Mouse (Mus musculus): Measurements from ENCODE around the gene Slc2a13. TPM values are rescaled to one million over a fixed set of nuclear protein-coding genes. Genes with fewer than 3 reads are reported as not detected.

Gene Slc2a13
- polyA plus RNA-seq, 1 experiment from 2014 or later, result 2.7 TPM

- Histone ChIP-seq H3K4me1 (no peaks in the 10 kb centered on the region), H3K36me3 (no peaks in the 10 kb centered on the region), H3K4me3 (no peak overlapping the region), H3K9me3 (no peaks in the 10 kb centered on the region), H3K9ac (no peak overlapping the region), H3K27ac (no peak overlapping the region), H3K27me3 (no peaks in the 10 kb centered on the region), H3K4me2 (replicated peaks) (no peak overlapping the region)
- ATAC-seq (ENCODE audit: insufficient number of reproducible peaks, insufficient read depth, low FRiP score, low TSS enrichment), result no peak
- 81% methylated on average over 6 of the region's 6 CpGs for WGBS
Measured at GRCm38 (mm10) chr15:91425426-91425825, 147.6 kb downstream of the Slc2a13 start.

DNA sequence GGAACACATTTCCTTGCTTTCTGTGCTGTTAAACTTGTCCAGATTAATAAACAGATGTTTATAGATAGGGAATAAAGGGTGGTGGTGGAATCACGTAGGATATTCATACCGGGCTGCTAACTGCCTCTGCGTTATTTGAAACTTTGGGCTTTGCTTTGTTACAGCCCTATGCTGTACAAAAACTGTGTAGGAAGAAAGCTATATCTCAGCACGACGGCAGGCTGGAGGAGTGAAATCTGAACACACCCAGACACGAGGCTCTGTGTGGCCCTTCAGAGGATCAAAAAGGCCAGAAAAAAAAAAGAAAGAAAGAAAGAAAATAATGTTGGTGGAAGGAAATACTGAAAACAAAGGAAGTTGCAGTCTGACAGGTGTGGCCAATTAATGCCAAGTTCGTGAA lies 166.1 kb downstream of the Slc2a13 start:
- no peaks in the 10 kb centered on the region for H3K9me3 ChIP-seq
- no peak for ATAC-seq (ENCODE audit: insufficient number of reproducible peaks, insufficient read depth, low FRiP score, low TSS enrichment)
- WGBS, result 48% methylated on average over 7 of the region's 7 CpGs
- no peaks in the 10 kb centered on the region for H3K27me3 ChIP-seq
- no peak overlapping the region for H3K4me3 ChIP-seq
- H3K4me1 ChIP-seq, result no peaks in the 10 kb centered on the region
- H3K36me3 ChIP-seq, result no peaks in the 10 kb centered on the region
- no peak overlapping the region for H3K27ac ChIP-seq
- no peak overlapping the region for H3K4me2 ChIP-seq (replicated peaks)
- H3K9ac ChIP-seq, result no peak overlapping the region

DNA sequence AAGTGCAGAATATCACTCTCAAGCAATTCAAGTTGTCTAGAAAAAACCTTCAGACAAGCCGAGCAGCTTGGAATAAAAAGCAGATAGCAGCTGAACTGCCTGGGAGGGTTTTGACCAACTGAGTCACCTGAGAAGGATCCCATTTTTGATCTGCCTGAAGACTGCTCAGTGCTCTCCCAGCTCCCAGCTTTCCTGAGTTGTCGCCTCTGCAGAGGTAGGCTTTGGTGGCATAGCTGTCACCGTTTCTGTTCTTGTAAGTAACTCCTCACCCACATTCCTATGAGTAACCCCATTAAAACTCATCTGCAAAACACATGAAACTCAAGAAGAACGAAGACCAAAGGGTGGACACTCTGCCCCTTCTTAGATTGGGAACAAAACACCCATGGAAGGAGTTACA lies 177.9 kb downstream of the Slc2a13 start:
- H3K36me3 ChIP-seq, result no peaks in the 10 kb centered on the region
- H3K27me3 ChIP-seq, result no peaks in the 10 kb centered on the region
- H3K27ac ChIP-seq, result no peak overlapping the region
- H3K4me2 ChIP-seq (replicated peaks), result no peak overlapping the region
- no peaks in the 10 kb centered on the region for H3K4me1 ChIP-seq
- no peak overlapping the region for H3K9ac ChIP-seq
- H3K4me3 ChIP-seq, result no peak overlapping the region
- ATAC-seq (ENCODE audit: insufficient number of reproducible peaks, insufficient read depth, low FRiP score, low TSS enrichment), result no peak
- no peaks in the 10 kb centered on the region for H3K9me3 ChIP-seq
- WGBS, result 84% methylated on average over 4 of the region's 4 CpGs

DNA sequence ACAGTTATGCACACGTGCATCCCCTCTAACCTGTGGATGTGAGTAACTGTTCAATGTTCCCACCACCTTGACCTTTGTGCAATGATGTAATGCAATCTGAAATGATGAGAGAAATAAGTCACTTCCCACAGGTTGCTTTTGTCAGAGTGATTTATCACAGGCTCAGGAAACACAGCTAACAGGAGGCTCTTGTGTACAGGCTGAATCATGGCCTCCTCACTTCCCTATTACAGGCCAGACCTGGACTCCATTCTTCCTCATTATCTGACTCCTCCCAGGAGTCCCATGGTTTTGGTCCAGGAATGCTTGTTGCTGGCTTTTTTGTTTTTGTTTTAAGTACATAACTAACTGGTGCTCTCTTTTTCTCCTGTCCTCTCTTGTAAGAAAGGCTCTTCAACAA lies 189.4 kb downstream of the Slc2a13 start:
- H3K27me3 ChIP-seq, result no peaks in the 10 kb centered on the region
- 70% methylated on average over 1 of the region's 1 CpGs for WGBS
- no peak overlapping the region for H3K4me2 ChIP-seq (replicated peaks)
- no peak overlapping the region for H3K27ac ChIP-seq
- no peak overlapping the region for H3K9ac ChIP-seq
- no peaks in the 10 kb centered on the region for H3K36me3 ChIP-seq
- no peak overlapping the region for H3K4me3 ChIP-seq
- H3K4me1 ChIP-seq, result no peaks in the 10 kb centered on the region
- ATAC-seq (ENCODE audit: insufficient number of reproducible peaks, insufficient read depth, low FRiP score, low TSS enrichment), result no peak
- H3K9me3 ChIP-seq, result no peaks in the 10 kb centered on the region

DNA sequence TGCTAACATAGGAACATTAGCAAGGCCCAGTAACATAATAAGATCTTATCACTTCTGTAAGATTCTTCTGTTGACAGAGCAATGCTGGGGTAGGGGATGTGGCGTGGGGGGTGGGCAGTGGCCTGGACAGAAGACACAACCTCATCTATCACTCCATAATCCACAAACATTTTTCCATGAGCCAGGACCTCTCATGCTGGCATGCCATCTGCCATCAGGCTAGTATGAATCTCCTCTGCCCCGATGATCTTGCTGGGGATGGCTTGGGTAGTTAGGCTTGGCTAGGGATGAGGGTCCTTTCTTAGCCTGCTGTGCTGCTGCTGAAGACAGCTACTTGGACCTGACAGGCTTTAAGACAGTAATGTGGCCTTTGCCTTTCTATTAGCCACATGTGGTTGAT lies 190.5 kb downstream of the Slc2a13 start:
- Histone ChIP-seq H3K36me3 (no peaks in the 10 kb centered on the region), H3K4me1 (no peaks in the 10 kb centered on the region), H3K4me3 (no peak overlapping the region), H3K9ac (no peak overlapping the region), H3K9me3 (no peaks in the 10 kb centered on the region), H3K27me3 (no peaks in the 10 kb centered on the region), H3K27ac (no peak overlapping the region), H3K4me2 (replicated peaks) (no peak overlapping the region)
- no peak for ATAC-seq (ENCODE audit: insufficient number of reproducible peaks, insufficient read depth, low FRiP score, low TSS enrichment)
- WGBS, result 90% methylated on average over 2 of the region's 2 CpGs

- 90% methylated on average over 1 of the region's 1 CpGs for WGBS
- Histone ChIP-seq H3K36me3 (no peaks in the 10 kb centered on the region), H3K4me1 (no peaks in the 10 kb centered on the region), H3K27me3 (no peaks in the 10 kb centered on the region), H3K9me3 (no peaks in the 10 kb centered on the region), H3K9ac (no peak overlapping the region), H3K4me3 (no peak overlapping the region), H3K27ac (no peak overlapping the region), H3K4me2 (replicated peaks) (no peak overlapping the region)
- ATAC-seq (ENCODE audit: insufficient number of reproducible peaks, insufficient read depth, low FRiP score, low TSS enrichment), result no peak
Measured at GRCm38 (mm10) chr15:91381864-91382263, 191.2 kb downstream of the Slc2a13 start.

DNA sequence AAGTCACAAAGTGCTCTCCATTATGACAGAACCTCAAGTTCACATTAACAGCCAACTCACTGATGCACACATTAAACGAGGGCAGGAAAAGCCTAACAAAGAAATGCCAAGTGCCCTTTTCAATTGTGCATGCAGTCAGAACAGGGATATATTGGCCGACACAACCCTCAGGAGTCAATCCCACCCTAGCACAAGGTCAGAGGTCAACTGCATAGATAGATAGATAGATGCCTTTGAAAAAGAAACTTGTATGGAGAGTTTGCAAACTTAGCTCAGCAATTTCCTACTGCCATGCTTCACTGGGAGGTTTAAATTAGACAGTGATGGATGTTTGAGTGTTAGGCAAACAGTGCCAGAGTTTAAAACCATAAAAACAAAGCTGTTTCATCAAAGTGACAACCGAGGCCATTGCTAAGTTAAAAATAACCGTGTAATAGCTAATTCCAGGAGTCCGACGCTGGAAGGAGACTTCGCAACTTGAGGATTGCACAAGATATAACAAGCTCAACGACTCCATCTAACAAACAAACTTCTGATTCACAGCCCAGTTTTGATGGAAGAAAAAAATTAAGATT lies 194.2 kb downstream of the Slc2a13 start:
- H3K9me3 ChIP-seq, result no peaks in the 10 kb centered on the region
- no peak overlapping the region for H3K4me2 ChIP-seq (replicated peaks)
- H3K9ac ChIP-seq, result no peak overlapping the region
- no peak overlapping the region for H3K4me3 ChIP-seq
- no peaks in the 10 kb centered on the region for H3K27me3 ChIP-seq
- WGBS, result 52% methylated on average over 8 of the region's 8 CpGs
- ATAC-seq (ENCODE audit: insufficient number of reproducible peaks, insufficient read depth, low FRiP score, low TSS enrichment), result no peak
- no peaks in the 10 kb centered on the region for H3K36me3 ChIP-seq
- H3K27ac ChIP-seq, result no peak overlapping the region
- no peaks in the 10 kb centered on the region for H3K4me1 ChIP-seq

DNA sequence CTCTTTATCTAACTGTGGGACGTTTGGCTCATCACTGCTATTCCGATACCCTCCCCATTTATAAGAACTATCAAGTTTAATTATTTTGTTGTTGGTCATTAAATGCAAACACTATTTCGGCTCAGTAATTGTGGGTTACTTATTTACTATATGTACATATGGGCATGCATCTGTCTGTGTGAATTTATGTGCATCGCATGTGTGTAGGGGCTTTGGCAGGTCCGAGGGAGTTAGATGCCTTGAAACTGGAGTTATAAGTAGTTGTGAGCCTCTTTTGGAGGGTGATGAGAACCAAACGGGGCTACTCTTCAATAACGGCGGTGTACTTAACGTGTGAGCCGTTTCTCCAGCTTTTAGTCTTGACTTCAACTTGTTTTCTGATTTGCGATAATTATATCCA lies 195.5 kb downstream of the Slc2a13 start:
- Histone ChIP-seq H3K27ac (no peak overlapping the region), H3K36me3 (no peaks in the 10 kb centered on the region), H3K4me1 (peaks cover 7% of the 10 kb centered on the region; the same call in 1 of the 2 replicates), H3K9ac (no peak overlapping the region), H3K4me3 (no peak overlapping the region), H3K4me2 (replicated peaks) (no peak overlapping the region), H3K9me3 (no peaks in the 10 kb centered on the region), H3K27me3 (no peaks in the 10 kb centered on the region)
- 90% methylated on average over 11 of the region's 11 CpGs for WGBS
- no peak for ATAC-seq (ENCODE audit: insufficient number of reproducible peaks, insufficient read depth, low FRiP score, low TSS enrichment)

DNA sequence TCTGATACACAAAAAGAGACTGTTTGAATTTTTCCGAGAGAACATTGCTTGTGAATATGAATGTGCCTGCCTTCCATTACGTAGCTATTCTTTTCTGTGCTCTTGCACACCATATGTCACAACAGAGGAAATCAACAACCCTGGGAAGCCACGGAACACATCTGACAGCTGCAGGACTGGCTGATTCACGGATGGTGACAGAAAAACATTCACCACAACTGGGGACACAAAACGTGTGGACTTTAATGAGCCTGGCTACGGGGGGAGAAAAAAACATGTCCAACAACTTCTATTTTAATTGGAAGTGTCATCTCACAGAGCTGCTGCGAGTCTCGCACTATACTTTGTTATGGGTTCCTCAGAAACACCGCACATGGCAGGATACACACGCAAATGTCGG lies 196.0 kb downstream of the Slc2a13 start:
- WGBS, result 60% methylated on average over 11 of the region's 11 CpGs
- ATAC-seq (ENCODE audit: insufficient number of reproducible peaks, insufficient read depth, low FRiP score, low TSS enrichment), result no peak

DNA sequence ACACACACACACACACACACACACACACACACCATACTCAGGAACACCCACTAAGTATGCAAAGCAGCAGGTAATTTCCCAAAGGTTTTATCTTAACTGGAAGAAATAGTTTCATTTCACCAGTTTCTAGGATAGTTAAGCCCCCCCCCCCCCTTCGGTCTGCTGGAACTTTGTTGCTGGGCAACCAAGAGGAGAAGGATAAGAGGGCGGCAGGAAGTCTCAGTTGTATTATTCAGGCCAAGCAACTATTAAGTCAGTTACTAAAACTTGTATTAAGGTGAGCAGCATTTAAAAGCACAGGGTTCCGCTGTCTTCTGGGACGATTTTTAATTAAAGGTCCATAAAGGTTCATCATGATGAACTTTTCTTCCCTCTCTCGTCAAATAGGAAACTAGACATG lies 198.6 kb downstream of the Slc2a13 start:
- WGBS, result 68% methylated on average over 5 of the region's 5 CpGs
- no peak overlapping the region for H3K27ac ChIP-seq
- H3K27me3 ChIP-seq, result no peaks in the 10 kb centered on the region
- H3K4me3 ChIP-seq, result no peak overlapping the region
- H3K4me1 ChIP-seq, result peaks cover 7% of the 10 kb centered on the region; the same call in 1 of the 2 replicates
- no peak overlapping the region for H3K9ac ChIP-seq
- H3K9me3 ChIP-seq, result no peaks in the 10 kb centered on the region
- H3K4me2 ChIP-seq (replicated peaks), result no peak overlapping the region
- ATAC-seq (ENCODE audit: insufficient number of reproducible peaks, insufficient read depth, low FRiP score, low TSS enrichment), result no peak
- H3K36me3 ChIP-seq, result no peaks in the 10 kb centered on the region

More for the DNA sequence above, 196.0 kb downstream of the Slc2a13 start:
- Histone ChIP-seq H3K4me2 (replicated peaks) (no peak overlapping the region), H3K36me3 (no peaks in the 10 kb centered on the region), H3K27ac (no peak overlapping the region), H3K4me3 (no peak overlapping the region), H3K27me3 (no peaks in the 10 kb centered on the region), H3K9ac (no peak overlapping the region), H3K4me1 (peaks cover 7% of the 10 kb centered on the region; the same call in 1 of the 2 replicates), H3K9me3 (no peaks in the 10 kb centered on the region)

DNA sequence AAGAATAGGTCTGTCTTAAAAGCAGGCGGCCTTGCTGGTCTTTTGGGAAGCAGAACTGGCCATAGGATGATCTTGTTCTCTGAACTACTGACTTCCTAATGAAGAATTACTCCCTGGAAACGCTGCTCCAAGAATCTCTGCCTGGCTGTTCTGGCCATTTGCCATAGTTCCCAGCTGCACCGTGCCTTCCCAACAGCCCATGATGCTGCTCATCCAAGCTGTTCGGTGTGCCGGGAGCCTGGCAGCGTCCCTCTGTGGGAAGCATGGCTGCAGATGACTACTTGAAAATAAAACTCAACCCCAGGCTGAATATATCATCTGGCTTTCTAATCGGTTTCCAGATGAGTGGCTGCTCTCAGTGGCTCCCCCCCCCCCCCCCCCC lies 199.9 kb downstream of the Slc2a13 start:
- H3K27me3 ChIP-seq, result no peaks in the 10 kb centered on the region
- H3K9ac ChIP-seq, result no peak overlapping the region
- no peaks in the 10 kb centered on the region for H3K36me3 ChIP-seq
- WGBS, result 51% methylated on average over 7 of the region's 7 CpGs
- no peak overlapping the region for H3K4me3 ChIP-seq
- 0 out of 2 replicates have a peak overlapping the region, but pooled peaks have one; percentile 42 for H3K27ac ChIP-seq
- ATAC-seq (ENCODE audit: insufficient number of reproducible peaks, insufficient read depth, low FRiP score, low TSS enrichment), result no peak
- H3K4me2 ChIP-seq (replicated peaks), result no peak overlapping the region
- peaks cover 7% of the 10 kb centered on the region; the same call in 1 of the 2 replicates for H3K4me1 ChIP-seq
- no peaks in the 10 kb centered on the region for H3K9me3 ChIP-seq

DNA sequence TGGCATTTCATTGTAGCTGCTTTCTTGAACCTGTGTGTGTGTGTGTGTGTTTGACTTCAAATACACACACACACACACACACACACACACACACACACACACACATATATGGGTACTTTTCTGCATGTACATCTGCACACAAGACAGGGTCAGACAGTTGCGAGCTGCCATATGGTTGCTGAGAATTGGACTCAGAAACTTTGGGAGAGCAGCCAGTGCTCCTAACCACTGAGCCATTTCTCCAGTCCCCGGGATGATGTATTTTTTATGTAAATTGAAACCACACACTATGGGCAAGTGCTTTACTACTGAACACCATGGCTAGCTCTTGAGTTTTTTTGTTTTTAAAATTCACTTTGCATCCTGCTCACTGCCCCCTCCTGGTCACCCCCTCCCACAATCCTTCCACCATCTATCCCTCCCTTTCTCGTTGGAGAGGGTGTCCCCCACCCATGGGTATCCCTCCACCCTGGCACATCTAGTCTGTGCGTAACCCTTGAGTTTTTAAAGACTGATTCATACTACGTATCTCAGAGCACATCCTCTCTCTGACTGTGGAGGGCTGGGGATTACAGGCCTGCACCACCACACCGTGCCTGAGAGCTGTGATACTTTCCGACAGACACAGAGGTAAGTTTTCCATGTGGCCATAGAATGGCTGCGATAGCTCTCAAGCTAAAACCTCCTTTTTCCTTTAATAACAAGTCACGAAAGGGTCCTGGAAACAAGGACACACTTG lies 200.4 kb downstream of the Slc2a13 start:
- H3K27me3 ChIP-seq, result no peaks in the 10 kb centered on the region
- H3K4me2 ChIP-seq (replicated peaks), result no peak overlapping the region
- 76% methylated on average over 9 of the region's 9 CpGs for WGBS
- no peaks in the 10 kb centered on the region for H3K9me3 ChIP-seq
- H3K27ac ChIP-seq, result peak overlapping the region; percentile 42; the same call in 1 of the 2 replicates
- no peak for ATAC-seq (ENCODE audit: insufficient number of reproducible peaks, insufficient read depth, low FRiP score, low TSS enrichment)
- H3K4me1 ChIP-seq, result peaks cover 7% of the 10 kb centered on the region; the same call in 1 of the 2 replicates
- H3K9ac ChIP-seq, result no peak overlapping the region
- no peaks in the 10 kb centered on the region for H3K36me3 ChIP-seq
- H3K4me3 ChIP-seq, result no peak overlapping the region
